Mouse (Mus musculus) limb, embryonic 11.5 days (tissue): Measurements from ENCODE around the gene Elovl5. TPM values are rescaled to one million over a fixed set of nuclear protein-coding genes. Genes with fewer than 3 reads are reported as not detected.

Source experiments
- ATAC-seq: fragments of 200-750 bp; cut with Nextera tagmentation; 2 replicates; pipeline ENCODE4 v1.8.0; 2017; ENCODE audit warnings: low read depth; ENCODE audit not compliant: insufficient number of reproducible peaks, low FRiP score, low TSS enrichment
- DNase-seq: peaks from one replicate; pipeline ENCODE4 v3.0.0-alpha.2; 2015; ENCODE audit warnings: low spot score
- H3K27ac ChIP-seq: fragments of 300-500 bp; sonication (generic); replicated peaks from 2 replicates; pipeline ENCODE4 v1.5.1; 2014; ENCODE audit warnings: low read depth, mild to moderate bottlenecking, low read length
- H3K27me3 ChIP-seq: fragments of 300-500 bp; sonication (generic); 2 replicates; pipeline ENCODE4 v1.6.1; 2014; ENCODE audit warnings: mild to moderate bottlenecking, low read length, mixed read lengths; ENCODE audit not compliant: control insufficient read depth, insufficient read depth
- H3K36me3 ChIP-seq: fragments of 300-500 bp; sonication (generic); 2 replicates; pipeline ENCODE4 v1.6.1; 2014; ENCODE audit warnings: mild to moderate bottlenecking, low read length, moderate library complexity, mixed read lengths; ENCODE audit not compliant: control insufficient read depth, insufficient read depth
- H3K4me1 ChIP-seq: fragments of 300-500 bp; sonication (generic); 2 replicates; pipeline ENCODE4 v1.6.1; 2014; ENCODE audit warnings: low read length, mixed read lengths; ENCODE audit not compliant: control insufficient read depth, insufficient read depth
- H3K4me2 ChIP-seq: fragments of 300-500 bp; sonication (generic); 2 replicates; pipeline ENCODE4 v1.6.1; 2014; ENCODE audit warnings: low read depth, mild to moderate bottlenecking, moderate library complexity; ENCODE audit not compliant: severe bottlenecking
- H3K4me3 ChIP-seq: fragments of 300-500 bp; sonication (generic); 2 replicates; pipeline ENCODE4 v1.5.1; 2014; ENCODE audit warnings: low read depth, low read length
- H3K9ac ChIP-seq: fragments of 300-500 bp; sonication (generic); 2 replicates; pipeline ENCODE4 v1.6.1; 2014; ENCODE audit warnings: mild to moderate bottlenecking, low read length
- H3K9me3 ChIP-seq: fragments of 300-500 bp; sonication (generic); 2 replicates; pipeline ENCODE4 v1.6.1; 2016; ENCODE audit warnings: low read length; ENCODE audit not compliant: control insufficient read depth
- WGBS: fragments of 180-500 bp; shearing (Covaris S2); extraction: QIAGEN DNeasy Blood & Tissue Kit; methylation state at CpG from one replicate; pipeline ENCODE4 v1.1.7; 2014; 5-methylcytosine and 5-hydroxymethylcytosine counted together
- polyA plus RNA-seq: library from polyadenylated mRNA; unstranded; fragments of >200 nt; fragmentation: Nextera tagmentation; extraction: Ambion mirVana; gene quantifications from 2 replicates; pipeline ENCODE4 v1.2.1, GENCODE M21; 2014

Elovl5 gene
- polyA plus RNA-seq, 1 experiment from 2014 or later, result 90.8 TPM

DNA sequence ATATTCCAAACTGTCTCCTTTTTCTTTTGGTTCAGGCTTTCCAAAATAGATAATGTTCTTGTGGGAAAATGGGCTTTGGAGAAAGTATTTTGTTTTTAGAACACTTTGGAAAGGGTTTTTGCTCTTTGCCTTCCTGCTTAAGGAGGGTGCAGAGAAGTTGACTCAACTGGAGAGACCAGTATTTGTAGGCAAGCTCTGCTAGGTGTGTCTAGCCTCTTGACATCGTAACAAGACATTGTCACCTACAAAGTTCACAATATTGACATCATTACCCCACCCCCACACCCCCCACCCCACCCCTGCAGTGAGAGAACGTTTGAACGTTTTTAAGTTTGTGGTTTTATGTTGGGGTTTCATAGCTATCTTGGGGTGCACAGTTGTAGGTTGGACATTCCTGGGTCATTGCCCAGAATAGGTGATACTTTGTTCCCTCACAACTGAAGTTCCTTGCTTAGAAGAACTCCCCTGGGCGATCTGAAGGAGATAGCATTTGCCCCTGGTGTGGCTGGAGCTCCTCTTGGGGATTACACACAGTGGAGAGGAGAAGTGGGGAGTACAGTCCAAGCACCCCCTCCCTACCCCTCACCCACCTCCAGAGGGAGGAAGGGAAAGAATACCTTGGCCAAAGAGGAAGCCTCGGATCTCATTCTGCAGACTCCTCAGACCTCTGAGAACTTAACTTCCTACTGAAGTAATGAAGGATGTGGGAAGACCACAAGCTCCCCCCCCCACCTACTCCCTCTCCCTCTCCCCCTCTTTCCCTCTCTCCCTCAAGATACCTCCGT, 48.8 kb downstream of the Elovl5 start:
- no peaks in the 10 kb centered on the region for H3K4me1 ChIP-seq
- no peaks in the 10 kb centered on the region for H3K27me3 ChIP-seq
- ATAC-seq, result no peak
- no peak overlapping the region for H3K4me3 ChIP-seq
- H3K9ac ChIP-seq, result no peak overlapping the region
- no peak overlapping the region for H3K4me2 ChIP-seq
- no peak overlapping the region for H3K27ac ChIP-seq
- H3K36me3 ChIP-seq, result no peaks in the 10 kb centered on the region; the same call in 1 of the 2 replicates
- H3K9me3 ChIP-seq, result no peaks in the 10 kb centered on the region
- no peak for DNase-seq
- 86% methylated on average over 6 of the region's 6 CpGs for WGBS

DNA sequence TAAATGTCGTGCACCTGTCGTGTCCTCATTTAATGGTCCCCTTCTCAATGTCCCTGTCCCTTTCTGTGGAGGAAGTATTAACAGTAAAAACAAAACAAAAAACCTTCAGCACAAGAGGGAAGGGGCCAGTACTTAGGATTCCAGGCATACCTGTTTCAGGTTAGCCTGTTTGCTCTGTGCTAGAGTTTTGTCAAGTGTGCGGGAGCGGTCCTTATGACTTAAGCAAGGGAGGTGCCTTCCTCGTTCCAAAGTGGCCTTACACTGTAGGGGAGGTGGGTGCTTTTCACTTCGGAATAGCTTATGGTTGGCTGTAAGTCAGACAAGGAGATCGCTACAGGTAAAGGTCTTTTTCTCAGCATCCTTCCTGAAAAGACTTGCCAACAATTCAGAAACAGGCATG, 49.7 kb downstream of the Elovl5 start:
- Histone ChIP-seq H3K4me3 (no peak overlapping the region), H3K27ac (no peak overlapping the region), H3K4me1 (no peaks in the 10 kb centered on the region), H3K27me3 (no peaks in the 10 kb centered on the region), H3K4me2 (no peak overlapping the region), H3K9ac (no peak overlapping the region), H3K9me3 (no peaks in the 10 kb centered on the region), H3K36me3 (no peaks in the 10 kb centered on the region; the same call in 1 of the 2 replicates)
- no peak for DNase-seq
- no peak for ATAC-seq
- WGBS, result 94% methylated on average over 7 of the region's 7 CpGs

DNA sequence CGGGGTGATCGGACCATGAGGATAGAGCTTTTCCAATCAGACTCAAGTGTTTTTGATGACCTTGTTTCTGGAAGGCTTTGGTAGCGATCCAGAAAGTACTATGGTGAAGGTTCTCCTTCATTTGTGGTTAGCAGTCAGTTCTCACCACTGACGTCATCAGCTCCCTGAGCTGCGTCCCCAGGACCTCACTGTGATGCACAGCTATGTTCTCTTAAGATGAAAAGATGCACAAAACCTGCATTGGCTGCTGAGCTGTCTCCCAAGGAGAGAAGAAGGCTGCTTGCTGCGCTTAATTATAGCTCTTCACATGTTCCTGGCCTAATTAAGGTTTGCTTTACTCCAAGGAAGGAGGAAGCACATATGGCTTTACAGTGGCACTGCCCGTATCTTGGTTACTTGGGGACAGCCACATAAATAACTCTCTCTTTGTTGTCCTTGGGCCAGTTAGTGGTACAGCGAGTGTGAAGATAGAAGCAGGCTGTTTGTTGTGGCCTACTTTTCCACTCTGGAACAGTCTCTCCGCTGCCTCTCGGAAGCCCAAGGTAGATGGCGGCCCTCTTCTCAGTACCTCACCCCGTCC, 50.5 kb downstream of the Elovl5 start:
- DNase-seq, result no peak
- no peak overlapping the region for H3K4me3 ChIP-seq
- no peaks in the 10 kb centered on the region for H3K27me3 ChIP-seq
- H3K9me3 ChIP-seq, result no peaks in the 10 kb centered on the region
- H3K9ac ChIP-seq, result no peak overlapping the region
- H3K4me1 ChIP-seq, result no peaks in the 10 kb centered on the region
- no peak overlapping the region for H3K27ac ChIP-seq
- H3K36me3 ChIP-seq, result no peaks in the 10 kb centered on the region; the same call in 1 of the 2 replicates
- no peak for ATAC-seq
- no peak overlapping the region for H3K4me2 ChIP-seq
- 83% methylated on average over 12 of the region's 12 CpGs for WGBS

DNA sequence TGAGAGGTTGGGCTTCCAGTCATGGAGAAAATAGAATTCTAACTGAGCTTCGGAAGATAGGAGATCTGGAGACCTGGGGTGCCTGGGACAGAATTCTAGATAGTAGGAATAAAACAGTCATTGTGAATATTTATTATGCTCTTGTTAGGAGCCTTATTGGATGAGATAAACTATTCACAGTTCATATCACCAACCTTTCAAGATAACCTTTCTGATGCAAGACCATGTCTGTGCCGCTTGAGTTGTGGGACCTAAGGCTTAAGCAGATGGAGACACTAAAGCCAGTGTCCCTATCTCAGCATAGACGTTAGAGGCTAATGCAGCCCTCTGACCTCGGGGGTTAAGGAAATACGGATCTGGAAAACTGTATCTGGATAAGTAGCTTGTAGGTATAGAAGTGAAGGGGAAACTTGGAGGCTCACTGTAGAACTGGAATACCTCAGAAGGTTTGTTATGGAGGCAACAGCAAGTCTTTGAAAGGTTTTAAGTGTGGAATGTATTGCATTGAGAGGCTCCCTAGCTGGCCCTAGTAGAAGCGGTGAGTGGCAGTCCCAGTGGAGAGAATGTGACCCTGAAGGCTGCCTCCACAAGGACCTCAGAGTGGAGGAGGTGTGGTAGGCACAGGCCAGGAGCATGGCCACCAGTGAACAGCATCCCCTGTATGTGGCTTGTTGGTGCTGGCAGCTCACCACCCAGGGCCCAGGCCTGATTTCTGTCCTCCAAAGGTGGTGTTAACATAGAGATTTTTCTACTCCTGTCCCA, 52.2 kb downstream of the Elovl5 start:
- Histone ChIP-seq H3K4me3 (no peak overlapping the region), H3K9ac (no peak overlapping the region), H3K36me3 (no peaks in the 10 kb centered on the region), H3K4me2 (no peak overlapping the region), H3K27me3 (no peaks in the 10 kb centered on the region), H3K27ac (no peak overlapping the region), H3K9me3 (no peaks in the 10 kb centered on the region), H3K4me1 (no peaks in the 10 kb centered on the region)
- WGBS, result 91% methylated on average over 6 of the region's 6 CpGs
- ATAC-seq (no peak), DNase-seq (no peak)

DNA sequence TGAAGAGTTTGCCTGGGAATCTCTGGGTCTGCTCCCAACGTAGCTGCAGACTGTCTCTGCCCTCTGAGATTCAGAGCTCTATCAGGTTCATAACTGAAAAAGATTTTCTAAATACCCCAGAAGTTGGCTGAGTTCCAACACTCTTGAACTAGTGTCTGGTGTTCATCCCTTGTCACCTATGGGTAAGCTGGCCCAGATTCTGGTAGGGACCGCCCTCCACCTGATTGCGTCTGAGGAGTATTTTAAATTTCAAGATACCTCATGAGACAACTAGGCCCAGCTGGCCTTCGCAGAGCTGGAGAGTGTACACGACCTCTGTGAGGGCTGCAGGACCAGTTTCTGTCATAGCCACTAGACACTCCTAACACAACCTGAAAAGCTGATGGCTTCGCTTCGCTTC, 61.8 kb downstream of the Elovl5 start:
- Histone ChIP-seq H3K9me3 (no peaks in the 10 kb centered on the region), H3K4me3 (no peak overlapping the region), H3K27ac (no peak overlapping the region), H3K4me2 (no peak overlapping the region), H3K4me1 (no peaks in the 10 kb centered on the region), H3K27me3 (no peaks in the 10 kb centered on the region), H3K9ac (no peak overlapping the region), H3K36me3 (peaks cover 6% of the 10 kb centered on the region; the same call in 1 of the 2 replicates)
- ATAC-seq (no peak), DNase-seq (no peak)
- 93% methylated on average over 7 of the region's 7 CpGs for WGBS

DNA sequence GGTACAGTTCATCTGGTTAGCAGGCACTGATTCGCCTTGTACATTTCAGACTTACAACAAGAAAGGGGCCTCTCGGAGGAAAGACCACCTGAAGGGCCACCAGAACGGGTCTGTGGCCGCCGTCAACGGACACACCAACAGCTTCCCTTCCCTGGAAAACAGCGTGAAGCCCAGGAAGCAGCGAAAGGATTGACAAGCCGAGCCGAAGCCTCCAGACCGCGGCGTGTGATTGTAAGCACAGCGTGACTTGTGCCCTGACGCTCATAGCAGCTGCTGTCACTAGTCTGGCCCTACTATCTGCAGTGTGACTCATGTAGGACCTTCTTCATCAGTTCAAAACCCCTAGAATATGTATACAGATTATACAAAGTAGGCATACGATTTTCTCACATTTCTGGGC, 65.5 kb downstream of the Elovl5 start:
- Histone ChIP-seq H3K4me1 (no peaks in the 10 kb centered on the region), H3K9me3 (no peaks in the 10 kb centered on the region), H3K4me3 (no peak overlapping the region), H3K4me2 (no peak overlapping the region), H3K36me3 (peaks cover 8% of the 10 kb centered on the region; the same call in 1 of the 2 replicates), H3K27ac (no peak overlapping the region), H3K9ac (no peak overlapping the region), H3K27me3 (no peaks in the 10 kb centered on the region)
- WGBS, result 94% methylated on average over 16 of the region's 16 CpGs
- DNase-seq, result no peak
- ATAC-seq, result no peak

DNA sequence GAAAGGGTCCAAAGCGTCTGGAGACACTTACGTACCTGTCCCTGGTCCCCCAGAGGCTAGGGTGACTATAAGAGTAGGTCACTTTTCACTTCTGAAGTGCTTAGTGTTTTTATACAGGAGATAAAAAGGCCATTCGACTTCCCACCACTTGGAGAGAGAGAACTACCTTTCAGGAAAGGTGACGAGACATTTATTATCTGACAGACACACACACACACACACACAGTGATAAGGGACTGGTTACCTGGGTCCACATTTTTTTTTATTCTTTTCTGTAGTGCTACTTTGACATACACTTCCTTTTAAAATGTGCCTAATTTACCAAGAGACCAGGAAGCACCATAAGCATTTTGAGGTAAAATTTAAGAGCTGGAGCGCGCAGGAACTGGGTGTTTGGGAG, 66.4 kb downstream of the Elovl5 start:
- H3K36me3 ChIP-seq, result peaks cover 6% of the 10 kb centered on the region; the same call in 1 of the 2 replicates
- 81% methylated on average over 6 of the region's 6 CpGs for WGBS

DNA sequence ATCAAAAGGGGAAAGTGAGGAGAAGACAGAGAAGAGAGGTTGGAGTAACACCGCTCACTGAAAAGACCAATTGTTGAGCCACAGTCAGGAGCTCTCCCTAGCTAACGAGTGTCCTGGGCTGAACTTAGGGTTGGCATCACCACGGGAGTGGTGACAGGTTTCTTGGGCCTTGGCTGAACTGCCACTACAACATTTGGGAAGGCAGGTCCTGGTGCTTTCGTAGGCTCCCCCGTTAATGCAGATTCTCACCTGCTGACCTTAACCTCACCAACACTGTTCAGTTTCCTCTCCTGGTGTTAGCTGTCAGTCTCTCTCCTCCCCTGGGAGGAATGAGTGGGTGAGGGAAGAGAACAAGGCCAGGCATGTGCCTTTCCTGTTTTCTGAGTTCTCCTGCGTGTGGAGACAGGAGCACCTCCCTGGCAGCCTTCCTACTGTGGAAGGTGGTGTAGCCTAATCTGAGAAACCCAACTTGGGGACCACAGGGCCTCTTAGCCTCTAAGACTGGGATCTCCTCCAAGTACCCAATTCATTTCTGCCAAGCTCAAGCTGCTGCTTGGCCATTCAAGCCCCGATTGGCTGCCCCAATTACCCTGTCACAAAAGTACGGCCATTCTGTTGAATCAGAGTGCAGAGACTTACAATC, 69.1 kb downstream of the Elovl5 start:
- 79% methylated on average over 8 of the region's 8 CpGs for WGBS
- Histone ChIP-seq H3K4me3 (no peak overlapping the region), H3K36me3 (peaks cover 6% of the 10 kb centered on the region; the same call in 1 of the 2 replicates), H3K4me1 (no peaks in the 10 kb centered on the region), H3K9ac (no peak overlapping the region), H3K27me3 (no peaks in the 10 kb centered on the region), H3K9me3 (no peaks in the 10 kb centered on the region), H3K27ac (no peak overlapping the region), H3K4me2 (no peak overlapping the region)
- ATAC-seq (no peak), DNase-seq (no peak)

More for the DNA sequence above, 66.4 kb downstream of the Elovl5 start:
- no peak for DNase-seq
- H3K9me3 ChIP-seq, result no peaks in the 10 kb centered on the region
- H3K4me2 ChIP-seq, result no peak overlapping the region
- no peak overlapping the region for H3K9ac ChIP-seq
- no peak for ATAC-seq
- no peak overlapping the region for H3K4me3 ChIP-seq
- H3K27ac ChIP-seq, result no peak overlapping the region
- no peaks in the 10 kb centered on the region for H3K4me1 ChIP-seq
- H3K27me3 ChIP-seq, result no peaks in the 10 kb centered on the region
